Mouse (Mus musculus): Measurements from ENCODE around the gene Rhbdl1. TPM values are rescaled to one million over a fixed set of nuclear protein-coding genes. Genes with fewer than 3 reads are reported as not detected.
A peak's percentile ranks its signal among the peaks of the same experiment; 100 is the strongest.

The Rhbdl1 gene
- polyA plus RNA-seq, 1 experiment: 9.2 TPM

GRCm38 (mm10) chr17:25840519-25840918 is 3.4 kb upstream of the Rhbdl1 start:
- WGBS: 87% methylated on average over 6 of the region's 6 CpGs

GRCm38 (mm10) chr17:25839455-25840235 is 2.5 kb upstream of the Rhbdl1 start:
- peak; percentile 81 for DNase-seq
- H3K27me3 ChIP-seq (replicated peaks; ENCODE audit: control insufficient read depth, insufficient read depth, low read length): no peaks in the 10 kb centered on the region
- TF ChIP-seq CTCF (conservative IDR thresholded peaks at IDR 0.05; ENCODE audit: insufficient read depth, insufficient read length, low read depth, low read length) (no peak), POLR2A (IDR thresholded peaks at IDR 0.05; ENCODE audit: low read depth, low read length) (no peak)
- H3K4me1 ChIP-seq (ENCODE audit: control insufficient read depth, insufficient read depth, low read length): peaks cover 37% of the 10 kb centered on the region
- H3K36me3 ChIP-seq (ENCODE audit: control insufficient read depth, insufficient read depth, low read length): no peaks in the 10 kb centered on the region; the same call in 1 of the 2 replicates
- H3K4me3 ChIP-seq (ENCODE audit: insufficient read depth, low read depth, low read length): no peak overlapping the region
- WGBS: 58% methylated on average over 14 of the region's 14 CpGs
- peak overlapping the region; percentile 54; the same call in 1 of the 2 replicates for H3K27ac ChIP-seq (ENCODE audit: insufficient read depth, low read depth, low read length)

More at GRCm38 (mm10) chr17:25840519-25840918, 3.4 kb upstream of the Rhbdl1 start:
- no peak for DNase-seq
- H3K4me3 ChIP-seq (ENCODE audit: insufficient read depth, low read depth, low read length): no peak overlapping the region
- H3K27me3 ChIP-seq (replicated peaks; ENCODE audit: control insufficient read depth, insufficient read depth, low read length): no peaks in the 10 kb centered on the region
- TF ChIP-seq POLR2A (IDR thresholded peaks at IDR 0.05; ENCODE audit: low read depth, low read length): no peak
- no peak for TF ChIP-seq CTCF (conservative IDR thresholded peaks at IDR 0.05; ENCODE audit: insufficient read depth, insufficient read length, low read depth, low read length)
- H3K27ac ChIP-seq (ENCODE audit: insufficient read depth, low read depth, low read length): no peak overlapping the region
- H3K36me3 ChIP-seq (ENCODE audit: control insufficient read depth, insufficient read depth, low read length): no peaks in the 10 kb centered on the region; the same call in 1 of the 2 replicates
- peaks cover 33% of the 10 kb centered on the region for H3K4me1 ChIP-seq (ENCODE audit: control insufficient read depth, insufficient read depth, low read length)

GRCm38 (mm10) chr17:25838904-25839303 is 1.8 kb upstream of the Rhbdl1 start:
- H3K4me3 ChIP-seq (ENCODE audit: insufficient read depth, low read depth, low read length): no peak overlapping the region
- TF ChIP-seq POLR2A (IDR thresholded peaks at IDR 0.05; ENCODE audit: low read depth, low read length) (no peak), CTCF (conservative IDR thresholded peaks at IDR 0.05; ENCODE audit: insufficient read depth, insufficient read length, low read depth, low read length) (no peak)
- H3K36me3 ChIP-seq (ENCODE audit: control insufficient read depth, insufficient read depth, low read length): no peaks in the 10 kb centered on the region; the same call in 1 of the 2 replicates
- peaks cover 39% of the 10 kb centered on the region for H3K4me1 ChIP-seq (ENCODE audit: control insufficient read depth, insufficient read depth, low read length)
- no peaks in the 10 kb centered on the region for H3K27me3 ChIP-seq (replicated peaks; ENCODE audit: control insufficient read depth, insufficient read depth, low read length)
- peak overlapping the region; percentile 17; the same call in 1 of the 2 replicates for H3K27ac ChIP-seq (ENCODE audit: insufficient read depth, low read depth, low read length)
- DNase-seq: peak; percentile 6
- WGBS: 64% methylated on average over 4 of the region's 4 CpGs

- H3K36me3 ChIP-seq (ENCODE audit: control insufficient read depth, insufficient read depth, low read length): no peaks in the 10 kb centered on the region; the same call in 1 of the 2 replicates
- H3K4me1 ChIP-seq (ENCODE audit: control insufficient read depth, insufficient read depth, low read length): peaks cover 33% of the 10 kb centered on the region
- no peaks in the 10 kb centered on the region for H3K27me3 ChIP-seq (replicated peaks; ENCODE audit: control insufficient read depth, insufficient read depth, low read length)
- no peak overlapping the region for H3K4me3 ChIP-seq (ENCODE audit: insufficient read depth, low read depth, low read length)
- 50% methylated on average over 3 of the region's 3 CpGs for WGBS
- TF ChIP-seq CTCF (conservative IDR thresholded peaks at IDR 0.05; ENCODE audit: insufficient read depth, insufficient read length, low read depth, low read length) (no peak), POLR2A (IDR thresholded peaks at IDR 0.05; ENCODE audit: low read depth, low read length) (no peak)
- no peak overlapping the region for H3K27ac ChIP-seq (ENCODE audit: insufficient read depth, low read depth, low read length)
- no peak for DNase-seq
These were observed 438 bp upstream of the Rhbdl1 start for GRCm38 (mm10) chr17:25837533-25837932.

GRCm38 (mm10) chr17:25836397-25837075 is 559 bp downstream of the Rhbdl1 start:
- Histone ChIP-seq H3K4me3 (ENCODE audit: insufficient read depth, low read depth, low read length) (peak overlapping the region; percentile 26), H3K27me3 (replicated peaks; ENCODE audit: control insufficient read depth, insufficient read depth, low read length) (no peaks in the 10 kb centered on the region), H3K4me1 (ENCODE audit: control insufficient read depth, insufficient read depth, low read length) (peaks cover 37% of the 10 kb centered on the region), H3K27ac (ENCODE audit: insufficient read depth, low read depth, low read length) (peak overlapping the region; percentile 49), H3K36me3 (ENCODE audit: control insufficient read depth, insufficient read depth, low read length) (no peaks in the 10 kb centered on the region; the same call in 1 of the 2 replicates)
- 9% methylated on average over 23 of the region's 23 CpGs for WGBS
- TF ChIP-seq POLR2A (IDR thresholded peaks at IDR 0.05; ENCODE audit: low read depth, low read length) (peak; percentile 18), CTCF (conservative IDR thresholded peaks at IDR 0.05; ENCODE audit: insufficient read depth, insufficient read length, low read depth, low read length) (no peak)
- DNase-seq: peak; percentile 68

GRCm38 (mm10) chr17:25835816-25836215 is 1.3 kb downstream of the Rhbdl1 start:
- peak; percentile 37 for DNase-seq
- Histone ChIP-seq H3K36me3 (ENCODE audit: control insufficient read depth, insufficient read depth, low read length) (no peaks in the 10 kb centered on the region; the same call in 1 of the 2 replicates), H3K27me3 (replicated peaks; ENCODE audit: control insufficient read depth, insufficient read depth, low read length) (no peaks in the 10 kb centered on the region), H3K4me3 (ENCODE audit: insufficient read depth, low read depth, low read length) (peak overlapping the region; percentile 74), H3K4me1 (ENCODE audit: control insufficient read depth, insufficient read depth, low read length) (peaks cover 38% of the 10 kb centered on the region), H3K27ac (ENCODE audit: insufficient read depth, low read depth, low read length) (peak overlapping the region; percentile 49)
- 59% methylated on average over 16 of the region's 16 CpGs for WGBS
- TF ChIP-seq CTCF (conservative IDR thresholded peaks at IDR 0.05; ENCODE audit: insufficient read depth, insufficient read length, low read depth, low read length): no peak

- H3K27ac ChIP-seq (ENCODE audit: insufficient read depth, low read depth, low read length): no peak overlapping the region
- H3K27me3 ChIP-seq (replicated peaks; ENCODE audit: control insufficient read depth, insufficient read depth, low read length): no peaks in the 10 kb centered on the region
- peaks cover 38% of the 10 kb centered on the region for H3K4me1 ChIP-seq (ENCODE audit: control insufficient read depth, insufficient read depth, low read length)
- TF ChIP-seq POLR2A (IDR thresholded peaks at IDR 0.05; ENCODE audit: low read depth, low read length) (no peak), CTCF (conservative IDR thresholded peaks at IDR 0.05; ENCODE audit: insufficient read depth, insufficient read length, low read depth, low read length) (no peak)
- peak overlapping the region; percentile 74; the same call in 1 of the 2 replicates for H3K4me3 ChIP-seq (ENCODE audit: insufficient read depth, low read depth, low read length)
- DNase-seq: peak; percentile 14
- 60% methylated on average over 7 of the region's 7 CpGs for WGBS
- no peaks in the 10 kb centered on the region; the same call in 1 of the 2 replicates for H3K36me3 ChIP-seq (ENCODE audit: control insufficient read depth, insufficient read depth, low read length)
These were observed 1.8 kb downstream of the Rhbdl1 start for GRCm38 (mm10) chr17:25835301-25835700.
